Comparison of ENCODE assay signal across 20 mouse cellular contexts in genomic region chr3:127868880-127869279, GRCm38 (mm10). TPM values are rescaled to one million over a fixed set of nuclear protein-coding genes. Genes with fewer than 3 reads are reported as not detected.
DNase-seq lines count a peak whose midpoint lies in the region; ATAC-seq and TF ChIP-seq lines count a peak whose summit lies in the region.
"Had no signal": no experiment of that assay in that cellular context is flagged by ENCODE, and none has a peak within 500 bp of the region (broad histone marks: within the 10 kb centered on the region; RNA-seq: fewer than 3 reads in every experiment).

No protein-coding gene starts in this region.

- no peaks in the 10 kb centered on the region for H3K36me3 ChIP-seq in lung, postnatal 0 days (ENCODE audit: insufficient read depth, low read length)
- H3K36me3 ChIP-seq in forebrain, embryonic 12.5 days (replicated peaks), result no peaks in the 10 kb centered on the region
- no peaks in the 10 kb centered on the region for H3K36me3 ChIP-seq in hindbrain, embryonic 14.5 days (replicated peaks; ENCODE audit: control insufficient read depth, insufficient read depth)
- no peaks in the 10 kb centered on the region for H3K36me3 ChIP-seq in neural tube, embryonic 13.5 days
- H3K36me3 ChIP-seq: embryonic facial prominence, embryonic 15.5 days; kidney, embryonic 15.5 days; limb, embryonic 13.5 days had no signal

- no peak overlapping the region for H3K9ac ChIP-seq in lung, postnatal 0 days (replicated peaks; ENCODE audit: low read depth)
- no peak overlapping the region for H3K9ac ChIP-seq in forebrain, embryonic 12.5 days
- no peak overlapping the region for H3K9ac ChIP-seq in hindbrain, embryonic 14.5 days
- H3K9ac ChIP-seq in neural tube, embryonic 13.5 days, result no peak overlapping the region
- H3K9ac ChIP-seq: embryonic facial prominence, embryonic 15.5 days; kidney, embryonic 15.5 days; limb, embryonic 13.5 days; liver, embryonic 15.5 days had no signal

- intact Hi-C loops in heart, postnatal 36 days (cut with DNase I), result no loop called here

- 58% methylated on average over 5 of the region's 5 CpGs for WGBS in lung, postnatal 0 days
- WGBS in forebrain, embryonic 12.5 days, result 32% methylated on average over 5 of the region's 5 CpGs
- WGBS in hindbrain, embryonic 14.5 days, result 38% methylated on average over 5 of the region's 5 CpGs
- WGBS in neural tube, embryonic 13.5 days, result 35% methylated on average over 5 of the region's 5 CpGs

- DNase-seq in lung, postnatal 0 days (ENCODE audit: low spot score), result peak; percentile 32
- no peak for DNase-seq in lung, postnatal 4 days
- DNase-seq in hindbrain, embryonic 14.5 days (ENCODE audit: low spot score), result no peak
- DNase-seq in heart, postnatal 36 days, result no peak
- no peak for DNase-seq in adrenal gland, adult 2 months
- DNase-seq: adrenal gland, postnatal 36 days; cerebellum, postnatal 14 days; embryo, embryonic 11 days; gastrocnemius, postnatal 14 days; lung, postnatal 10 days; thymus, postnatal 14 days had no signal

- H3K9me3 ChIP-seq in lung, postnatal 0 days (ENCODE audit: low read length), result no peaks in the 10 kb centered on the region
- H3K9me3 ChIP-seq in forebrain, embryonic 12.5 days, result no peaks in the 10 kb centered on the region
- H3K9me3 ChIP-seq in hindbrain, embryonic 14.5 days (ENCODE audit: control insufficient read depth, low read length), result no peaks in the 10 kb centered on the region
- no peaks in the 10 kb centered on the region for H3K9me3 ChIP-seq in neural tube, embryonic 13.5 days
- H3K9me3 ChIP-seq: embryonic facial prominence, embryonic 15.5 days; kidney, embryonic 15.5 days; limb, embryonic 13.5 days; liver, embryonic 15.5 days; megakaryocyte, embryonic 14.5 days had no signal

- no peak for TF ChIP-seq EP300 in lung, postnatal 0 days (IDR thresholded peaks at IDR 0.05)

- no peak overlapping the region for H3K4me3 ChIP-seq in lung, postnatal 0 days (ENCODE audit: low read depth, low read length)
- H3K4me3 ChIP-seq in forebrain, embryonic 12.5 days (replicated peaks), result no peak overlapping the region
- no peak overlapping the region for H3K4me3 ChIP-seq in hindbrain, embryonic 14.5 days (replicated peaks; ENCODE audit: low read length)
- H3K4me3 ChIP-seq in neural tube, embryonic 13.5 days, result no peak overlapping the region
- H3K4me3 ChIP-seq: embryonic facial prominence, embryonic 15.5 days; kidney, embryonic 15.5 days; limb, embryonic 13.5 days; liver, embryonic 15.5 days; megakaryocyte, embryonic 14.5 days had no signal

- no peak overlapping the region for H3K4me2 ChIP-seq in lung, postnatal 0 days (replicated peaks; ENCODE audit: low read depth, low read length)
- 0 out of 2 replicates have a peak overlapping the region, but pooled peaks have one; percentile 10 for H3K4me2 ChIP-seq in forebrain, embryonic 12.5 days
- H3K4me2 ChIP-seq in hindbrain, embryonic 14.5 days (replicated peaks), result no peak overlapping the region
- no peak overlapping the region for H3K4me2 ChIP-seq in neural tube, embryonic 13.5 days
- H3K4me2 ChIP-seq: embryonic facial prominence, embryonic 15.5 days; kidney, embryonic 15.5 days; limb, embryonic 13.5 days; liver, embryonic 15.5 days had no signal

- no peaks in the 10 kb centered on the region for H3K27me3 ChIP-seq in lung, postnatal 0 days (replicated peaks; ENCODE audit: insufficient read depth, low read length)
- no peaks in the 10 kb centered on the region for H3K27me3 ChIP-seq in forebrain, embryonic 12.5 days
- no peaks in the 10 kb centered on the region for H3K27me3 ChIP-seq in hindbrain, embryonic 14.5 days (ENCODE audit: control insufficient read depth, insufficient read depth, low read length)
- H3K27me3 ChIP-seq in neural tube, embryonic 13.5 days, result no peaks in the 10 kb centered on the region
- H3K27me3 ChIP-seq: embryonic facial prominence, embryonic 15.5 days; kidney, embryonic 15.5 days; limb, embryonic 13.5 days; liver, embryonic 15.5 days; megakaryocyte, embryonic 14.5 days had no signal

- no peak overlapping the region for H3K27ac ChIP-seq in lung, postnatal 0 days (ENCODE audit: low read length)
- peak overlapping the region; percentile 63; the same call in 1 of the 2 replicates for H3K27ac ChIP-seq in forebrain, embryonic 12.5 days
- H3K27ac ChIP-seq in hindbrain, embryonic 14.5 days, result no peak overlapping the region
- no peak overlapping the region for H3K27ac ChIP-seq in neural tube, embryonic 13.5 days (replicated peaks)
- H3K27ac ChIP-seq: embryonic facial prominence, embryonic 15.5 days; kidney, embryonic 15.5 days; limb, embryonic 13.5 days; liver, embryonic 15.5 days had no signal

- no peak for ATAC-seq in lung, postnatal 0 days
- peak; percentile 91 for ATAC-seq in forebrain, embryonic 12.5 days (ENCODE audit: low FRiP score)
- peak; percentile 69; the same call in 1 of the 2 replicates for ATAC-seq in hindbrain, embryonic 14.5 days (ENCODE audit: low FRiP score)
- ATAC-seq in neural tube, embryonic 13.5 days (ENCODE audit: low read depth), result peak; percentile 67
- ATAC-seq: activated CD4-positive, CD25-positive, alpha-beta regulatory T cell, adult 4 months; inflammation-experienced regulatory T-cells, adult 6 months had no signal

- H3K4me1 ChIP-seq in lung, postnatal 0 days (ENCODE audit: insufficient read depth, low read depth, low read length), result no peaks in the 10 kb centered on the region; the same call in 1 of the 2 replicates
- H3K4me1 ChIP-seq in forebrain, embryonic 12.5 days, result peaks cover 20% of the 10 kb centered on the region
- no peaks in the 10 kb centered on the region for H3K4me1 ChIP-seq in hindbrain, embryonic 14.5 days (replicated peaks; ENCODE audit: control insufficient read depth, insufficient read depth, low read length)
- H3K4me1 ChIP-seq in neural tube, embryonic 13.5 days (replicated peaks), result peaks cover 17% of the 10 kb centered on the region
- H3K4me1 ChIP-seq: embryonic facial prominence, embryonic 15.5 days; kidney, embryonic 15.5 days had no signal

- TF ChIP-seq CTCF in lung, postnatal 0 days (IDR thresholded peaks at IDR 0.05), result no peak

RNA-seq across cellular contexts. Expression of gene Fam241a, which starts 27.2 kb away (rescaled TPM):
- polyA plus RNA-seq in lung, postnatal 0 days (2015; fragmentation: Nextera tagmentation; extraction: Ambion mirVana), result 22.5 and 23.1 TPM in 2 replicates
- polyA plus RNA-seq in forebrain, embryonic 12.5 days (2016; fragmentation: Nextera tagmentation; extraction: Ambion mirVana), result 7.3 and 8.5 TPM in 2 replicates
- polyA plus RNA-seq in hindbrain, embryonic 14.5 days (2014; fragmentation: Nextera tagmentation; extraction: Ambion mirVana), result 9.9 and 10.4 TPM in 2 replicates
- 7.2 and 8.4 TPM in 2 replicates for polyA plus RNA-seq in neural tube, embryonic 13.5 days (2015; fragmentation: Nextera tagmentation; extraction: Ambion mirVana)
- 1 to 10 TPM; 3.9 to 4.1 TPM for total RNA-seq in heart, postnatal 36 days (2021)
- 1 to 10 TPM; 5.6 TPM for total RNA-seq in adrenal gland, adult 2 months (2021)
- polyA plus RNA-seq in adrenal gland, adult 2 months (2012; rRNA removed), result 1.7 and 2.1 TPM in 2 replicates

RNA-seq across cellular contexts. Expression of gene Ap1ar, which starts 31.6 kb away (rescaled TPM):
- 24.7 and 25.7 TPM in 2 replicates for polyA plus RNA-seq in lung, postnatal 0 days (2015; fragmentation: Nextera tagmentation; extraction: Ambion mirVana)
- 74.2 and 80.9 TPM in 2 replicates for polyA plus RNA-seq in forebrain, embryonic 12.5 days (2016; fragmentation: Nextera tagmentation; extraction: Ambion mirVana)
- polyA plus RNA-seq in hindbrain, embryonic 14.5 days (2014; fragmentation: Nextera tagmentation; extraction: Ambion mirVana), result 100.0 and 102 TPM in 2 replicates
- polyA plus RNA-seq in neural tube, embryonic 13.5 days (2015; fragmentation: Nextera tagmentation; extraction: Ambion mirVana), result 82.7 and 93.6 TPM in 2 replicates
- total RNA-seq in heart, postnatal 36 days (2021), result 10 to 100 TPM; 14.5 to 19.0 TPM
- 10 to 100 TPM; 28.3 to 34.2 TPM for total RNA-seq in adrenal gland, adult 2 months (2021)
- 20.9 and 24.4 TPM in 2 replicates for polyA plus RNA-seq in adrenal gland, adult 2 months (2012; rRNA removed)
